Mouse (Mus musculus) bone marrow macrophage, adult 2 months (primary cell): ENCODE measurements around the gene Ncf2.

Source experiments
- CTCF ChIP-seq: IDR thresholded peaks from 2 replicates; pipeline ENCODE4 v1.5.1; 2012; ENCODE audit warnings: low read depth, mild to moderate bottlenecking, low read length, moderate library complexity
- POLR2A ChIP-seq: IDR thresholded peaks from 2 replicates; pipeline ENCODE4 v1.6.1; 2012; ENCODE audit warnings: mild to moderate bottlenecking, low read depth, low read length, borderline replicate concordance

DNA sequence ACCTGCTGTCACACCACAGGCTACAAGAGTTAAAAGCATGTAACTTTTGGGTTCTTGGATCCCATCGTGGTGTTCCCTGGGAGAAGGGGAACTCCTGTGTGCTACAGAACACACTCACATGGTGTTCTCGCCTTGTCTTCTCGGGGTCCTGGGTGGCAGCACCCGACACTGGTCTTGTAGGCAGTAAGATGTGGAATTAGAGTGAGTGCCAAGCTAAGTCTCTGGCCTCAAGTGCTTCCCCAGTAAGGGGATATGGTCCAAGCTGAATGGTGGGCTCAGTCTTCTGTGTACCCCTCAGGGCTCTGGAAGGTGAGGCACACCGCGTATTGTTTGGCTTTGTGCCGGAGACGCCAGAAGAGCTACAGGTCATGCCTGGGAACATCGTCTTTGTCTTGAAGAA lies 30.1 kb downstream of the Ncf2 start:
- TF ChIP-seq POLR2A (no peak), CTCF (no peak)
